Mouse (Mus musculus) retina, postnatal 7 days (tissue): ENCODE measurements around the gene Prm1.

Source experiments
- DNase-seq: peaks from one replicate; pipeline ENCODE4 v3.0.0-alpha.2; 2012; ENCODE audit warnings: low read depth, low spot score

The Prm1 gene

GRCm38 (mm10) chr16:10783152-10783434 is 22.5 kb downstream of the Prm1 start:
- no peak for DNase-seq

GRCm38 (mm10) chr16:10782377-10783151 is 23.1 kb downstream of the Prm1 start:
- DNase-seq = no peak

GRCm38 (mm10) chr16:10781862-10782371 is 23.7 kb downstream of the Prm1 start:
- no peak for DNase-seq

- DNase-seq = no peak
Measured at GRCm38 (mm10) chr16:10780631-10781120, 25.0 kb downstream of the Prm1 start.

GRCm38 (mm10) chr16:10777579-10778160 is 28.0 kb downstream of the Prm1 start:
- DNase-seq = no peak

- no peak for DNase-seq
Measured at GRCm38 (mm10) chr16:10776322-10776721, 29.3 kb downstream of the Prm1 start.

- no peak for DNase-seq
Measured at GRCm38 (mm10) chr16:10774726-10775125, 30.9 kb downstream of the Prm1 start.

GRCm38 (mm10) chr16:10773543-10773942 is 32.1 kb downstream of the Prm1 start:
- no peak for DNase-seq

- DNase-seq = no peak
Measured at GRCm38 (mm10) chr16:10771769-10772510, 33.7 kb downstream of the Prm1 start.

- DNase-seq = no peak
Measured at GRCm38 (mm10) chr16:10770531-10771325, 34.9 kb downstream of the Prm1 start.

- DNase-seq = no peak
Measured at GRCm38 (mm10) chr16:10769661-10770060, 36.0 kb downstream of the Prm1 start.

GRCm38 (mm10) chr16:10768821-10769220 is 36.8 kb downstream of the Prm1 start:
- no peak for DNase-seq

GRCm38 (mm10) chr16:10767158-10767557 is 38.5 kb downstream of the Prm1 start:
- DNase-seq = peak; percentile 43

- no peak for DNase-seq
Measured at GRCm38 (mm10) chr16:10764323-10764722, 41.3 kb downstream of the Prm1 start.

GRCm38 (mm10) chr16:10763540-10764264 is 41.9 kb downstream of the Prm1 start:
- DNase-seq = no peak

- no peak for DNase-seq
Measured at GRCm38 (mm10) chr16:10762569-10763180, 43.0 kb downstream of the Prm1 start.

- no peak for DNase-seq
Measured at GRCm38 (mm10) chr16:10761182-10761581, 44.5 kb downstream of the Prm1 start.

- DNase-seq = no peak
Measured at GRCm38 (mm10) chr16:10756168-10756567, 49.5 kb downstream of the Prm1 start.

- DNase-seq = no peak
Measured at GRCm38 (mm10) chr16:10754521-10755296, 50.9 kb downstream of the Prm1 start.

- no peak for DNase-seq
Measured at GRCm38 (mm10) chr16:10749824-10750223, 55.8 kb downstream of the Prm1 start.
